Mouse (Mus musculus): ENCODE results near the gene Desi1. TPM values are rescaled to one million over a fixed set of nuclear protein-coding genes. Genes with fewer than 3 reads are reported as not detected.

The Desi1 gene
- polyA plus RNA-seq, 1 experiment from 2014 or later: 36.7 TPM

Other genes with a start within 250 kb of the Desi1 start
- gene Tef, start 231.4 kb downstream of the Desi1 start, polyA plus RNA-seq (2015; fragmentation: Nextera tagmentation; extraction: Ambion mirVana): 24.2 and 24.9 TPM in 2 replicates
- gene Tob2, start 175.1 kb downstream of the Desi1 start, polyA plus RNA-seq (2015; fragmentation: Nextera tagmentation; extraction: Ambion mirVana): 19.1 and 21.7 TPM in 2 replicates
- gene Phf5a, start 162.0 kb downstream of the Desi1 start, polyA plus RNA-seq (2015; fragmentation: Nextera tagmentation; extraction: Ambion mirVana): 159 and 177 TPM in 2 replicates
- gene Aco2, start 161.6 kb downstream of the Desi1 start, polyA plus RNA-seq (2015; fragmentation: Nextera tagmentation; extraction: Ambion mirVana): 202 and 211 TPM in 2 replicates
- 85.7 and 86.0 TPM in 2 replicates for gene Polr3h, start 107.6 kb downstream of the Desi1 start, polyA plus RNA-seq (2015; fragmentation: Nextera tagmentation; extraction: Ambion mirVana)
- 60.6 and 74.9 TPM in 2 replicates for gene Csdc2, start 97.1 kb downstream of the Desi1 start, polyA plus RNA-seq (2015; fragmentation: Nextera tagmentation; extraction: Ambion mirVana)
- gene Pmm1, start 72.9 kb downstream of the Desi1 start, polyA plus RNA-seq (2015; fragmentation: Nextera tagmentation; extraction: Ambion mirVana): 62.2 and 62.5 TPM in 2 replicates
- not detected in 2 replicates for gene 1700029P11Rik, start 53.3 kb downstream of the Desi1 start, polyA plus RNA-seq (2015; fragmentation: Nextera tagmentation; extraction: Ambion mirVana)
- gene Xrcc6, start 46.0 kb downstream of the Desi1 start, polyA plus RNA-seq (2015; fragmentation: Nextera tagmentation; extraction: Ambion mirVana): 59.9 and 65.3 TPM in 2 replicates
- 270 and 290 TPM in 2 replicates for gene Snu13, start 13.7 kb upstream of the Desi1 start, polyA plus RNA-seq (2015; fragmentation: Nextera tagmentation; extraction: Ambion mirVana)
- gene 4930407I10Rik, start 25.3 kb upstream of the Desi1 start, polyA plus RNA-seq (2015; fragmentation: Nextera tagmentation; extraction: Ambion mirVana): not detected in 2 replicates
- 0.04 and 0.14 TPM in 2 replicates for gene Mei1, start 36.1 kb upstream of the Desi1 start, polyA plus RNA-seq (2015; fragmentation: Nextera tagmentation; extraction: Ambion mirVana)
- 15.2 and 15.9 TPM in 2 replicates for gene Ccdc134, start 94.1 kb upstream of the Desi1 start, polyA plus RNA-seq (2015; fragmentation: Nextera tagmentation; extraction: Ambion mirVana)
- gene Srebf2, start 113.3 kb upstream of the Desi1 start, polyA plus RNA-seq (2015; fragmentation: Nextera tagmentation; extraction: Ambion mirVana): 200 and 218 TPM in 2 replicates
- gene Shisa8, start 179.0 kb upstream of the Desi1 start, polyA plus RNA-seq (2015; fragmentation: Nextera tagmentation; extraction: Ambion mirVana): 0.74 and 0.77 TPM in 2 replicates
- gene Tnfrsf13c, start 190.5 kb upstream of the Desi1 start, polyA plus RNA-seq (2015; fragmentation: Nextera tagmentation; extraction: Ambion mirVana): 0.15 and 0.22 TPM in 2 replicates
- 71.5 and 76.5 TPM in 2 replicates for gene Cenpm, start 210.9 kb upstream of the Desi1 start, polyA plus RNA-seq (2015; fragmentation: Nextera tagmentation; extraction: Ambion mirVana)
- 7.7 and 7.8 TPM in 2 replicates for gene 1500009C09Rik, start 218.5 kb upstream of the Desi1 start, polyA plus RNA-seq (2015; fragmentation: Nextera tagmentation; extraction: Ambion mirVana)
- gene Sept3, start 241.0 kb upstream of the Desi1 start, polyA plus RNA-seq (2015; fragmentation: Nextera tagmentation; extraction: Ambion mirVana): 248 and 264 TPM in 2 replicates